Mouse (Mus musculus) heart, adult 18-20 months (tissue): ENCODE measurements around the gene Kctd19. TPM values are rescaled to one million over a fixed set of nuclear protein-coding genes. Genes with fewer than 3 reads are reported as not detected.

Source experiments
- DNase-seq, 2 experiments: peaks; one replicate each; pipeline ENCODE4 v3.0.0; 2021 to 2022; ENCODE audit warnings: mixed read lengths in 1 of 2
- total RNA-seq, 2 experiments: library from RNA; stranded (reverse); gene quantifications; 2 replicates each; pipeline ENCODE4 v1.2.3; 2021

The Kctd19 gene
- total RNA-seq, 2 experiments from 2014 or later: not detected

DNA sequence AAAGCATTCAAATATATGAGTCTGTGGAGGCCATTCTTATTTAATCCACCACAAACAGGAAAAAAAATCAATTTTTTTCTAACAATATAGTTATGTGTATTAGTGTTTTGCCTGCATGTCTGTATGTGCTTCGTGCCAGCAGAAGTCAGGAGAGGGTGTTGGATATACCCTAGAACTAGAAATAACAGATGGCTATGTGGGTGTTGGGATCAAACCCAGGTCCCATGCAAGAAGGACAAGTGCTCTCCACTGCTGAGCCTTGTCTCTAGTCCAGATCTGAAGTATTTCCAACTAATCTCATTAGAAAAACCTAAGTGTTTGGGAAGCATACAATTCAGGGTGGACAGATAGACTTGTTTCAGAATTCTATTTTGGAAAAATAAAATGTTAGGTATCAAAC, 8.7 kb upstream of the Kctd19 start:
- DNase-seq: no peak

DNA sequence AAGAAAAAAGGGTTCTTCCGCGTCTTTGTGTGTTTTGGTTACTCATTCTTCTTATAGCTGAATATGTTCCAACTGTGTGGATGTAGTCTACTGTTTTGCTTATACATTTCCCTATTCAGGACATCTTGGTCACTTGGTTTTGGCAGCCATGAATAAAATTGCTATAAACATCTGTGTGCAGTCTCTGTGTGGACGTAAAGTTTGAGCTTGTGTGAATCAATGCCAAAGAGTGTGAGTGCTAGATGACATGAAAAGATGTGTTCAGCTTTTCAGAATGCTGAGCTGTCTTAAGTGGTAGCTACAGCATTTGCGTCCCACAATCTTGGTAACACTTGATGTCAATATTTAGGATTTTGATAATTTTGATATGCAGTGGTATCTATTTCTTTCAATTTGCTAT, 6.5 kb upstream of the Kctd19 start:
- no peak for DNase-seq

DNA sequence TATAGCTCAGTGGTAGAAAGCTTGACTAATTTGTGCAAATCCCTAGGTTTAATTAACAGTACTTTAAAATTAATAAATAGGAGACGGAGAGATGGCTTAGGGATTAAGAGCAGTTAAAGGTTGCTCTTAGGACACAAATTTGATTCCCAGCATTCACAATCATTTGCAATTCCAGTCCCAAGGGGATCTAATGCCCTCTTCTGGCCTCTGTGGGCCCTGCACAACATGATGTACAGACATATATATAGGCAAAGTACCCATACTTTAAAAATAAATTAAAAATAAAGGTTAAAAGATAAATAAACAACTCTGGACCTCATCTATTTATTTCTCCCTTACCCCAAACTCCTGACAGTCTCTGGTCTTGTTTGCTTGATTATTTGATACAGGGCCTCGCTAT, 5.7 kb upstream of the Kctd19 start:
- DNase-seq: no peak

DNA sequence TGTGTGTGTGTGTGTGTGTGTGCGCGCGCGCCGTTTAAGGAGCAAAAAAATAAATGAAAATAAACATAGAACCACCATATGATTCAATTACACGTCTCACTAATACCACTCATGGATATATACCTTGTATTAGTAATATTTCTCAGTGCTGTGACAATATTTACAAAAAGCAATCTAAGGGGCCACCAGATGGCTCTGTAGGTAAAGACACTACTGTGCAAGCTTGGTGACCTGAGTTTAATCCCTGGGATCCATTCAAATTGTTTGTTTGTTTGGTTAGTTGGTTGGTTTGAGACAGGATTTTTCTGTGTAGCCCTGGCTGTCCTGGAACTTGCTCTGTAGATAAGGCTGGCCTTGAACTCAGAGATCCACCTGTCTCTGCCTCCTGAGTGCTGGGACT, 3.4 kb downstream of the Kctd19 start:
- DNase-seq: no peak

DNA sequence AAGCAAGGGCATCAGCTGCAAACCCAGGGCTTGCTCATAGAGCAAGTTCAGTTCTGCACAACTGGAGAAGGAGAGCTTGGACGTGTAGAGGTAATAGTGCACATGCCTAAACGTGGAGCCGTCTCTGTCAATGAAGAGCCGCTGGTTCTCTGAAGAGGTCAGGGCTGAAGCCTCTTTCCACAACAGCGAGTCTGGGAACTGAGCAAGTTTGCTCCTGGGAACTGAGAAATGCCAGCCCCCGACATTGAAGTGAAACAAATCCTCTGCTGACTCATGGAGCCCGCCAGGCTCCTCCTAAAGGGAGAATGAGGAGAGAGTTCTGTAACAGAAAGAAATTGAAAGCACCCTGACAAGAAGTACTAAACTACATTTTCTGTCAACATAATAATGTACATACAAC, 5.0 kb downstream of the Kctd19 start:
- no peak for DNase-seq

DNA sequence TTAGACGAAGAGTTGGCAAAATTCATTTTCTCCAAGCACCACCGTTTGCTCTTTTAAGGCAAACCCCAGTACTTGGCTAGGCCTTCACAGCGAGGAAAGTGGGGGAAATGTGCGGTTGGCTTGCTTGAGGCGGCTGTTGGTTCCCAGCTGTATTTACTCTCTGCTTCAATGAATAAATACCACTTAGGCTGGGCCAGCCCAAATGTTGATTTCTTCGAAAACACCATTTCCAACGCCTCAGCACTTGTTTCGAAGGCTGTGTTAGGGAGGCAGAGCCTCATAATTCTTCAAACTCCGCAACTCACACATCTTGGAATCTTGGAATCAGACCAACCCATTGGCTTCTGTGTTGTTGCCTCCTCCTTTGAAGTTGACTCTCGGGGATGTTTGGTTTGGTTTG, 6.9 kb downstream of the Kctd19 start:
- DNase-seq: no peak

DNA sequence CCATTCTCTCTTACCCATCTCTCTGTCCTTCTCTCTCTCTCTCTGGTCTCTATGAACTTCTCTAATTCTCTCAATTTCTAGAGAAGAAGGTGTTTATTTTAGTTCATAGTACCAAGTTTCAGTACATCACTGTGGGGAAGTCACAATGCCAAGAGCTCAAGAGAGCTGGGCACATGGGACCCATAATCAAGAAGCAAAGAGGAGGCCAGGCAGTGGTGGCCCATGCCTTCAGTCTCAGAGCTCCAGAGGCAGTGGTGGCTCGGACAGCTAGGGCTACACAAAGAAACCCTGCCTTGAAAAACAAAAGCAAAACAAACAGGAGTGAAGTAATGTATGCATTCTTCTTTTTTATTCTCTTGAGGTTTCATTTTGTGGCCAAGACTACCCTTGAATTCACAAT, 8.8 kb downstream of the Kctd19 start:
- no peak for DNase-seq

DNA sequence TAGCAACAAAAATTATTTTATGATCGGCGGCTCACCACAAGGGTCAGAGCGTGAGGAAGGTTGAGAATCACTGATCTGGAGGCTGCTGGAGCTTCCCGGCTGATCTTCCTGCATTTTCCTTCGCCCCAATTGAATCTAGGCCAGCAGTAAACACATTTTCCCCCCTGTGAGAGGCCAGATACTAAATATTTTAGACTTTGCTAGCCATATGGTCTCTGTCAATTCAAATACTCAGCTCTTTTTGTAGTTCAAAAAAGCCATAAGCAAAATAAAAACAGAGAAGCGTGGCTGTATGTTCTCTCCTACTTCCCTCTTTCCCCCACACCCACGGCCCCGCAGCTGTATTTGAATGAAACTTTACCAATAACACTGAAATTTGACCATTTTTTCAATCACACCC, 9.8 kb downstream of the Kctd19 start:
- no peak for DNase-seq

DNA sequence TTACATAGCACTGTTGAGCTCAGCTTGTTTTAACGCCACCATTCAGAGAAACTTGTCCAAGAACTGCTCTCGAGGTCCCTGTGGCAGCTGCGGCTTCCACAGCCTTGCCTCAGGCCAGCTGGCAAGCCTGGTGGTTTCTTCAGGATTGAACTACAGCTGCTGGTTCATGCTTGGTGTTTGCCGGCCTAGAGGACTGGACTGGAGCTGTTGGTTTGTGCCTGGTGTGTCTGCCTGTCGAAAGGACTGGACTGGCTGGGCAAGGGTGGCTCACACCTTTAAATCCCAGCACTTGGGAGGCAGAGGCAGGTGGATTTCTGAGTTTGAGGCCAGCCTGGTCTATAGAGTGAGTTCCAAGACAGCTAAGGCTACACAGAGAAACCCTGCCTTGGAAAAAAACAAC, 13.3 kb downstream of the Kctd19 start:
- DNase-seq: no peak

DNA sequence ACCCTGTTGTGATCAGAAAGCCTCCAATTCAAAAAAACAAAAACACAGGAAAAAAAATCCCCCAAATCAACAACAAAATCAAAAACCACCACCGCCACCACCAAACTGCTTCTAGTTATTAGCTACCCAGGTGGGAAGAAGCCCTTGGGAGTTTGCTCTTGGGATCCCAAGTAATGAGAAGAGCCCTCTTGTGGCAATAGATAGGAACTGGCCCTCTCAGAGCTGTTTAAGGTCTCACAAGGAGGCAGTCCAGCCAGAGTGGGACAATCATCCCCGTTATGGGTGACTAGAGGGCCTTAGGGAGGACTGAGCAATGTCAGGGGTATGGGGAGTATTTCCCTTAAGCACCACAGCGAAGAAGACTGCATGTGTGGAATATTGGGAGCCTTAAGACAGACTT, 15.6 kb downstream of the Kctd19 start:
- peak; percentile 68 to 74 for DNase-seq

DNA sequence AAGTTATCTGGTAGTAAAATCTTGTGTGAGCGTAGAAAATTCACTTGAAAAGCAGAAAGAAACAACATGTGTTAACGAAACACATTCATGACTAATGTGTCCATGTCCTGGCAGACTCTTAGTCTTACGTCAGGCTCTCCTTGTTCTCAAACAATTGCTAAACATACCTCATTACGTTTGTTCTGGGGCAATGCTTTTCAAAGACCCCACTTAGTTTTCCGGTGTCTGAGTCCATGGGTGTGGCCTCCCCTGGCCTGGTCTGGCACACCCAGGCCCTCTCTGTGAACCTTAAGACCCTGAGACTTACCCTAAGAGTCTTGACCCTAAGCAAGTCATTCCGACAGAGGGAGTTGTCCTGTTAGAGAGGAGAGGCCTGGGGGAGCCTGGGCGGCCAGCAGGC, 19.4 kb downstream of the Kctd19 start:
- no peak for DNase-seq

DNA sequence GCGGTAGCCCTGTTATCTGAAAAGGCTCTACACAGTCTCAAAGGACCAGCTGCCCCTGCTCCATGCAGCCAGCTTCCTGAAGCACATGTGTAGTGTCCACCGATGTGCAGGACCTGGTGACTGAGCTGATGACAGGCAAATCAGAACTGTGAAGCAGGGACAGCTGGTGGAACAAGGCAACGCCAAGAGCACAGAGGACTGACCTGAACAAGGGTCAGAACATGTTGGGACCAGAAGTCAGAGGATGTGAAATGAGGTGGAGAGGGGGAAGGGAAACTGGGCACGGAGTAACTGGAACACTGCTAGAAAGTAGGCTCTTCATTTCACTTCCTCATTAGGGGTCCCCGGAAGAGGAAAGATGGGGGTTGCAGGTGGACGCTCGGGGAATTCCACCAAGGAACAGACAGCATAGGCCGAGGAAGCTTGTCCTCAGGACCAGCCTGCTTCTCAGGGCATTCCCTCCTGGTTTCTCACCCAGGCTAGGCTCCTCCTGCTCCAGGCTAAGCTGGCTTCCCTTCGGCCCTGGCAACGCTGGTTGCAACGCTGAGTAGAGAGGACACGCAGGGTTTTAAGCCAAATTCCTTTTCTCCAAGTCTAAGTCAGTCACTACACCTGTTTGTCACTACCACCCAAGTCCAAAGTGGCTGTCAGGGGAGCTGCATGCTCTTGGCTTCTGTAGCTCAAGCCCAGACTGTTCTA, 20.1 kb downstream of the Kctd19 start:
- peak; percentile 25 to 39 for DNase-seq

DNA sequence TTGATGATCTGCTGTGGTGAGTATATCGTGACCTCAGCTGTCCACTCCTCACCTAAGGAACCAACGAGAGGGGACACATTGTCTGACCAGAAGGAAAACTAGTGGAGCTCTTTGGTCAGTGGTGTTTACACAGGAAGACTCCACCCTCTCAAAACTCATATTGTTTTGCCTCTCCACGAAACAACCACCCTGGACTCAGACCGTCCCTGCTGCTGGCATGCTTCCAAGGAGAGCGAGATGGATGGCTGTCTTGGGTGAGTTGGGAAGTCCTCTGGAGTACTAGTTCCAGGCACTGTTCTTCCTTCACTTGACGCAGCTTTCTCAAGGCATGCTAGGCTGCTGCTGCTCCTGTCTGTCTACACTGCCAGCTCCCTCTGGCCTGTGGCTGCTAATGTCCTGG, 24.2 kb downstream of the Kctd19 start:
- DNase-seq: peak; percentile 42 to 73

DNA sequence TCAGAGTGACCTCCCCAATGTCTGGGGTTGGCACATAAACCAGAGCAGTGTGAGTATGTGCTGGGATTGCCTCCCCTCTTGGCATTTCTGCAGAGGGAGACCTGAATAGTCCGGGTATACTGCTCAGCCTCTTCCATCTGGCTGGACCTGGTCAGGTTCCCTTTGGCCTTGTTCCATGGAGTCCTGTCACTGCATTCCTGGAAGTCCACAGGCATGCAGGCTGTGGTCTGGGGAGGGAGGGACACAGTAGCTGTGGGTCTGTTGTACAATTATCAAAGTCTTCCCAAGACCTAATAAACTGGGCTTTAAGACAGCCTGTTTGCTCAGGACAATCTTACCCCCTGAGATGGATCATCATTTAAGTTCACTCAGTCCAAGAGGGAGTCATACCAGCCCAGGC, 26.2 kb downstream of the Kctd19 start:
- DNase-seq: peak in 1 of 2 experiments; percentile 18

DNA sequence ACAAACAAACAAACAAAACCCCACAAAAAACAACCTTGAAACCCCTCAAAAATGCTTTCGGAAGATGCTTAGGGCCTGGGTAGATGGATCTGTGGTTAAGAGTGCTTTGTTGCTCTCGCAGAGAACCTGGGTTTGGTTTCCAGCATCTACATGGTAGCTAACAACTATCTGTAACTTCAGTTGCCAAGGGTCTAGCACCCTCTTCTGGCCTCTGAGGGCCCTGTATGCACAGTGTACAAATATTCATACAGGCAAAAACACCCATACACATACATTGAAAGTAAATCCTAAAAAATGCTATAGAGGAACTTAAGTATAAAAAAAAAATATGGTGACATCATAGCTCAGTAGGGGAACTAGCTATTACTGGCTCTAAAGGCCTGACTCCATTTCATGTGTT, 29.2 kb downstream of the Kctd19 start:
- no peak for DNase-seq

DNA sequence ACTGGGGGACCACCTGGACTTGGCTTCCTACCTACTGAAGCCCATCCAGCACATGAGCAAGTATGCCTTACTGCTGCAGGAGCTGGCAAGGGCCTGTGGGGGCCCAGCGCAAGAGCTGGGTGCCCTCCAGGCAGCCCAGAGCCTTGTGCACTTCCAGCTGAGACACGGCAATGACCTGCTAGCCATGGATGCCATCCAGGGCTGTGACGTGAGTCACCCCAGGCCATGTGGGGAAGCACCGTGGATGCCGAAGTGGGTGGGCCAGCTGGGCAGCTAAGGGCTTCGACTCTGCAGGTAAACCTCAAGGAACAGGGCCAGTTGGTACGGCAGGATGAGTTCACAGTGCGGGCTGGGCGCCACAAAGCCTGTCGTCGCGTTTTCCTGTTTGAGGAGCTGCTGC, 33.0 kb downstream of the Kctd19 start:
- no peak for DNase-seq

DNA sequence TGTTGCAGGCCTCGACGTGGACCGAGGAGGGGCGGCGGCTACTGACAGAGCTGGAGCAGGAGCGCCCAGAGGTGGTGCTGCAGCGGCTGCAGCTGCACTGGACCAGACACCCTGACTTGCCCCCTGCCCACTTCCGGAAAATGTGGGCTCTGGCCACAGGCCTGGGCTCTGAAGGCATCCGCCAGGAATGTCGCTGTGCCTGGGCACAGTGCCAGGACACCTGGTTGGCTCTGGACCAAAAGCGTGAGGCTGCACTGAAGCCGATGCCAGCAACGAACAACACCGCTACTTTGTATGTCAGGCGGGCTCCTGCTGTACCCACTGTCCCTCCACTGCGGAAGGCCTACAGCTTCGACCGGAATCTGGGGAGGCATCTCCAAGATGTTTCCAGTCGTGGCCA, 34.6 kb downstream of the Kctd19 start:
- peak in 1 of 2 experiments; percentile 45 for DNase-seq

DNA sequence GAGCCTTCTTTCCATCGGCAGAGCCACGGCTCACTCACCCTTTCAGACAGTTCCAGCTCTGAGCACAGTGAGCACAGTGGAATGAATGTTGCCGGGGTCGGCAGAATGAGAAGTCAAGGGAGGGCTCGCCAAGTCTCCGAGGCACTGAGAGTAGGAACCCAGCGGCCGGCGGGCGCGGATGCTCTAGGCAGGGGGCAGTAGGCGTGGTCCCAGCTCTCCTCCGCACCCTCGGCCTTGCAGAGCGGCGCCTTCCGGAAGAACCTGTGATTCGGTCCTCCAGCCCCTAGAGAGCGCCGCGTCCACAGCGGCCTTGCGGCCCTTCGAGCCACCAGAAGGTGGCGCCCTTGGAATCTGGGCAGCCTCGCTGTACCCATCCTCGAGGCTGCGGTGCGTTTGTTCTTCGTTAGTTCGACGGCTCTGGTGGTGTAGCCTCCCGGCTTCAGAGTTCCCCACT, 38.8 kb downstream of the Kctd19 start:
- no peak for DNase-seq

DNA sequence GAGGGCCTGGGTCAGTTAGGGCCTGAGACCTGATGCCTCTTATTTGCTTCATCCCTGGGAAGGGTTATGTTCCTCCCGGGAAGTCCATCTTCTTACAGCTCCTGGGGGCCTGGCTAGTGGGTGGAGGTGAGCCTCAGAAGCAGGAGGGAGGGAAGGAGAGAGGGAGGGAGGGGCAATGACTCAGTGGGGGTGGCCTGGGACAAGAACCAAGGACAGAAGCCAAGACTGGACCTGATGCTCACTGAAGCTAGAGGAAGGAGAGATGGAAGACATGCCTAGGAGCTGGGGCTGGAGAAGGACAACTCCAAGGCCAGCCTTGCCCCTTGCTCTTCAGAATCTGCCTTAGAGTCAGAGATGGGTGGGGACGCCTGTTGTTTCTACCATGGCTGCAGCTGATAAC, 40.3 kb downstream of the Kctd19 start, which contains the start of gene Plekhg4:
Gene Plekhg4, plus strand, starts transcription at position 243 of the 400 bp plus-strand sequence.
- DNase-seq: no peak

DNA sequence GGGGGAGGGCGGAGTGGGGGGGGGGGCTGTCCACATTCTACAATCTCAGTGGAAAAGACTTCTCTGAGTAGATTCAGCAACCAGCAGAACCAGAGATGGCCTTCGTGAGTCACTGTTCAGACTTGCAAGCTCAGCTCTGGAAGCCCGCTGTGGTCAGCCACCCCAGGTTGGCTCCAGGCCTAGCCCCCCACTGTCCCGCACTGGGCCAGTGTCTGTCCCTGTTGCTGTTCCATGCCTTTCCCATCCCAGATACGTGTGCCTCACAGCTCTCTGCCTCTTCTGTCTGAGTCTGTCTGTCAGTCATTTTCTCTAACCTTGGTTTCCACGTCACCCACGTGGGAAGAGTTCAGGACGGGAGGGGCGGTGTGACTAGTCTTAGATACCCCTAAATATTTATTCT, 40.8 kb downstream of the Kctd19 start:
- DNase-seq: no peak

DNA sequence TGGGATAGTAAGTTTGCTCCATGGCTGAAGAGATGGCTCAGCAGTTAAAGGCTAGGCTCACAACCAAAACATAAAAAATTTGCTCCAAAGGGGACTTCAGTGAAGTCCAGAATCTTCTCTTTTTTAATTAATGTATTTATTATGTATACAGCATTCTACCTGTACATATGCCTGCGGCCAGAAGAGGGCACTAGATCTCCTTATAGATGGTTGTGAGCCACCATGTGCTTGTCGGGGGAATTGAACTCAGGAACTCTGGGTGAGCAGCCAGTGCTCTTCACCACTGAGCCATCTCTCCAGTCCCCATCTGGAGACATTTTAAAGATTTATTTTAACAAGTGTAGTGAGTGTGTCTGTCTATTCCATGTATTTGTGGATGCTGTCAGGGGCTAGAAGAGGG, 46.2 kb downstream of the Kctd19 start:
- DNase-seq: no peak

DNA sequence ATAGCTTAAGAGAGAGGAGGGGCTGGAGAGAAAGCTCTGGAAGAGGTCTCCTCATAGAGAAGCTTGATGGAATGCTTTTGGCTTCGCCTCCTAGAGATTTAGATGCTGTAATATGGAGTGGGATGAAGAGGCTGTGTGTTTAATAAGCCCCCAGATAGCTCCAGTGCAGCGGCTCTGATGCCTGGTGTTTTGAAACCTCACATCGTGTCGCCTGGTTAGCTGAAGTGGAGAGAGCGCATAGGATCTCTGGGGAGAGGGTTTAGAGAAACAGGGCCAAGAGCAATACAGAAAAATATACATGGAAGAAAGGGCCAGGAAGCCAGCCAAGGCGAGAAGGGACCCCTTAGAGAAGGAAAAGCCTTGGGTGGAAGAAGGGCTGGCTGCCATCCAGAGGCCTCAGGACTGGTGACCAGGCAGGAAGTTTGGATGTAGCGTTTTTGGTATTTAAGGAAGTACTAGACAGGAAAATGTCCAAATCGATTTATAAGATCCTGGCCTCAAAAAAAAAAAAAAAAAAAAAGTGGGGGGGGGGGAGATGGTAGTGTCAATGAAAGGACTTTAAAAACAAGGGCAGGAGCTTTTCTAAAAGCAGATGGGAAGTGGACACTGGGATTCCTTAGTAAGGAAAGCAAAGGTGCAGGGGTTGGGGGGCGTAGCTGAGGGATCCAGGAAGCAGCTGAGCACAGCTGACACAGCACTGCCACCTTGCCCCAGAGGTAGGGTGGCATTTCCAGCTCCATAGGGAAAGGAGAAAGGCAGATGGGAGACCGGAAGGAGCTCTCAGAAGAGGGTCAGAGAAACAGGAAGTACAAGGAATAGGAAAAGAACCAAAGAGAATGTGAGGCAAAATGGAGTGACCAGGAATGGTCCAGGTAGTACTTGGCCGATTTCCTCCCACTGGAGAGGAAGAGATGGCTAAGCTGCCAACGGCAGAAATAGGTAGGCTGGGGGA, 51.3 kb downstream of the Kctd19 start:
- peak; percentile 42 to 58 for DNase-seq

DNA sequence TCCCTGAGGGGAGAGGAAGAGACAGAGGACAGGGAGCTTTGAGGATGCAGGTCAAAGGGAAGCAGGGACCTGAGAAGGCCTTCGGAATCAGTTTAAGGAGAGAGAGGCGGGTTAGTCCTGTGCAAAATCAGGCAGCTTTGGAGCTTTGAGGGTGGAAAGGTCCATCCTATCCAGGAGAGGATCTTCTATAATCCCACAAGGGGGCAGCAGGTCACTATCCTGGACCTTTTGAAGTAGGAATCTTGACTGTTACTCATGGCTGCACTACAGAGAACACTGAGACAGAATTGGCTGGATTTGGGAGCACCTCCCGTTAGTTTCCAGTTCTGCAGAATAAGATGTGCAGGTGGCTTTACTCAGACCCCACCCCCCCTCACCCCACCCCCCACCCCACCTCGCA, 53.7 kb downstream of the Kctd19 start:
- DNase-seq: no peak

DNA sequence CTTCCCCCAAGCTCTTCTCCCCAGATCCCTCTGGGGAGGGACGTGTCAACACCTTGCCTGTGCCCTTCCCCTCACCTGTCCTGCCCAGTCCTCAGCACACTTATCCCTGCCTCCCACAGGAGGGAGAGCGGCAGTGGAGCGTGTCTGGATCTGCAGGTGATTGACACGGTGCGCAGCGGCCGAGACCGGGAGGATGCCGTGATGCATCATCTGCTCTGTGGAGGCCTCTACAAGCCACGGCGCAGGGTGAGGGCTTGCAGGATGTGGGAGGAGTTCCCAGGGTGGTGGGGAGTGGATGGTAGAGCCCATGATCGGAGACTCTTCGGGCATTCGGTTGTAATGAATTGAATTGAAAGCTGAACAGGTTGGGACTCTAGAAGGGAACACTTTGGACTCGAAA, 54.1 kb downstream of the Kctd19 start:
- DNase-seq: no peak
